ENCODE assay signal across 8 mouse cellular contexts in genomic region chr16:95750211-95750629, GRCm38 (mm10). TPM values are rescaled to one million over a fixed set of nuclear protein-coding genes. Genes with fewer than 3 reads are reported as not detected.
DNase-seq lines count a peak whose midpoint lies in the region.

No protein-coding gene starts in this region.

- intact Hi-C loops in heart, postnatal 10 days (cut with DNase I) = no loop called here

- peak; percentile 56 to 58 for DNase-seq in cerebellum, postnatal 14 days
- no peak for DNase-seq in cerebellum, postnatal 4 days (ENCODE audit: low spot score in 2 of 2)
- peak; percentile 11 for DNase-seq in 416B (ENCODE audit: low read depth)
- peak; percentile 28 to 36 for DNase-seq in heart, postnatal 10 days
- peak; percentile 74 for DNase-seq in lung, postnatal 25 days (ENCODE audit: low spot score)
- DNase-seq in layer of hippocampus, postnatal 14 days (ENCODE audit: low spot score in 2 of 2) = no peak
- no peak for DNase-seq in adrenal gland, postnatal 4 days (ENCODE audit: low spot score in 2 of 2)
- no peak for DNase-seq in MN1 (ENCODE audit: low spot score)

RNA-seq across cellular contexts. Expression of gene Ets2, which starts 48.3 kb away (rescaled TPM):
- total RNA-seq in heart, postnatal 10 days (2021) = 100 to 1,000 TPM; 105 to 144 TPM
- total RNA-seq in layer of hippocampus, postnatal 14 days (2021) = 10 to 100 TPM; 42.9 to 49.5 TPM
- 10 to 100 TPM; 64.8 to 73.7 TPM for total RNA-seq in adrenal gland, postnatal 4 days (2021)

Comparison
In these comparisons a context has a peak if more than half of its experiments do, and no peak if none do; other contexts are left out.
1. DNase-seq: peak in cerebellum, postnatal 14 days (2 of 2), 416B (single experiment), heart, postnatal 10 days (2 of 2) and lung, postnatal 25 days (single experiment); none in cerebellum, postnatal 4 days (0 of 2), layer of hippocampus, postnatal 14 days (0 of 2), adrenal gland, postnatal 4 days (0 of 2) and MN1 (single experiment).